Mouse (Mus musculus) stomach, postnatal 0 days (tissue): ENCODE results near the gene Znrd1.

Experiments used
- CTCF ChIP-seq: IDR thresholded peaks from 2 replicates; pipeline ENCODE4 v1.5.1; 2016; ENCODE audit warnings: antibody characterized with exemption, low read depth, mild to moderate bottlenecking, moderate library complexity
- EP300 ChIP-seq: optimal IDR thresholded peaks from 2 replicates; pipeline ENCODE3; 2016; ENCODE audit warnings: antibody characterized with exemption

DNA sequence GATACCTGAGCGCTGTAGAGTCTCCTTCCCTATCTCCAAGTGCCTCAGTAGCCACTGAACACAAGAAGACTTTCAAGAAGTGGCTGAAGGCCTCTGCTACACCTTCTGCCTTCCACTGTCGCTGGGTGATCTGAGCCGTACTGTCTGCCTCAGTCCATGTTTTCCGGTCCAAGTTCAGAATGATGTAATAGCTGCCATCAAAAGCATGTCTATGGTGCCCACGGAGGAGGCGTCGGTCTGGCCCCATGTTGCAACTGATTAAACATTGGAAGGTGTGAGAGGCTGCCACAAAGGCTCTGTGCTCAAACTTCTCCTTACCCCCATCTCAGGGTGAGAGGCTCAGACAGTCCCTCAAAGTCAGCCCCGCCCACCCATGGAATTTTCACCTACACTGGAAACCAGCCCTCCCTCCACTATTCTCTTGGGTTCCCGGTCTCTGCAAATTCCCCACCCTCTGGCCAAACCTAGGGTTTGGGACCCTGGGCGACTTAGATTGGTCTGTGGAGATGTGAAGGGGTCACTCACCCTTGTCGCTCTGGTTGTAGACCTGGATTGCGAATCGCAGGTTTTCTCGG is 12.0 kb upstream of the Znrd1 start:
- TF ChIP-seq EP300: no peak
- no peak for TF ChIP-seq CTCF
